Mouse (Mus musculus) heart, postnatal 36 days (tissue): ENCODE data around the gene Krtap28-10. TPM values are rescaled to one million over a fixed set of nuclear protein-coding genes. Genes with fewer than 3 reads are reported as not detected.
"Not testable (repeated sequence)": the region's sequence is repeated elsewhere in the genome, so short reads cannot be mapped to it uniquely, and the experiment has no call there.

Experiments used
- DNase-seq, 2 experiments: peaks; one replicate each; pipeline ENCODE4 v3.0.0; 2021 to 2022
- intact Hi-C: fragments of 180-260 bp; cut with DNase I; formaldehyde crosslinking; loops from one replicate; pipeline ENCODE4 v1.15.1; 2025
- total RNA-seq, 2 experiments: library from RNA; stranded (reverse); gene quantifications; 2 replicates each; pipeline ENCODE4 v1.2.3; 2021

The Krtap28-10 gene
- total RNA-seq, 2 experiments from 2014 or later: not detected

DNA sequence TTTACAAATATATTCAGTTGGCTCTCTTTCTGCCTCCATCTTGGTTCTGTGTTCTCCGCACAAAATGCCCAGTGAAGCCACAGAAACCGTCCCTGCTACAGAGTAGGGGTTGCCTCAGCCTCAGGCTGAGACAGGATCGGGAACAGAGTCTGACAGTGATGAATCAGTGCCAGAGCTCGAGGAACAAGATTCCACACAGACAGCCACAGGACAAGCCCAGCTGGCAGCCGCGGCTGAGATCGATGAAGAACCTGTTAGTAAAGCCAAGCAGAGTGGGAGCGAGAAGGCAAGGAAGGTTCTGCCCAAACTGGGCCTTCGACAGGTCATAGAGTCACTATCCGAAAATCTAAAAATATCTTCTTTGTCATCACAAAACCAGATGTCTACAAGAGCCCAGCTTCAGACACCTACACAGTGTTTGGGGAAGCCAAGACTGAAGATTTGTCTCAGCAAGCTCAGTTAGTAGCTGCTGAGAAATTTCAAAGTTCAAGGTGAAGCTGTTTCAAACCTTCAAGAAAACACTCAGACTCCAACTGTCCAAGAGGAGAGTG, 26.9 kb downstream of the Krtap28-10 start:
- intact Hi-C loops: no loop called here

DNA sequence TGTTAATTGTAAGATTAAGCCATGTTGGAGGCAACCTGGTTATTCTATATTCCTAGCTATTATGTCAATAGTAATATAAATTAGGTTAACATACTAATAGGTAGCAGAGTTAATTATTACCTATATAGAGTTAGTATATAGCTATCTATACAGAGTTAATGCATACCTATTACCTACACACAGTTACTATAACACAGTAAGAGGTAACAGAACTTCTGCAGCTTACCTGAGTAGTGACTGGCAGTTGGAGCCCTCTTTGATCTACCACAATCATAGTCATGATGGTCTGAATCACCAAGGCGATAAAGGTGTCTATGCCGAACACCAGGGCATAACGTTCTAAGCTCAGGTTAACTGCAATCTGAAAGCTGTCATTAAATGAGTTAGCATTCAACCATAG, 27.8 kb downstream of the Krtap28-10 start:
- DNase-seq: no peak
- intact Hi-C loops: no loop called here

More for the DNA sequence above, 26.9 kb downstream of the Krtap28-10 start:
- no peak for DNase-seq

DNA sequence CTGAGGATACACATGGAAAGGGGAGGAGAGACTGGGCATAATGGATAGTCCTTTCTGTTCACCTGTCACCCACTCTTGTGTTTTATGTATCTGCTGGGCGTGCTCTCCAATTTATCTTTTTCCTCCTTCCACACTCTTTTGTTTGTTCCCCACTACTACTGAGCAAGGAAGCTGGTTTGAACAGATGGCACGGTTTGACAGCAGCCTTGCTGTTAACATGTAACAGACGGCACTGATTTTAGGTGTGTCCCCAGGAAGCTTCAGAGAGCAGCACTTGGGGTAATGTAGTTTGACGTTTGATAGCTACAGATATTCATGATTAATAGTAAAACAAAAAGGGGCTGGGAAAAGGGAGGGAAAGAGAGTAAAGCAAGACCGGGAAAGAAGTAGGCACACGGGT, 34.8 kb downstream of the Krtap28-10 start:
- DNase-seq: no peak
- intact Hi-C loops: no loop called here

DNA sequence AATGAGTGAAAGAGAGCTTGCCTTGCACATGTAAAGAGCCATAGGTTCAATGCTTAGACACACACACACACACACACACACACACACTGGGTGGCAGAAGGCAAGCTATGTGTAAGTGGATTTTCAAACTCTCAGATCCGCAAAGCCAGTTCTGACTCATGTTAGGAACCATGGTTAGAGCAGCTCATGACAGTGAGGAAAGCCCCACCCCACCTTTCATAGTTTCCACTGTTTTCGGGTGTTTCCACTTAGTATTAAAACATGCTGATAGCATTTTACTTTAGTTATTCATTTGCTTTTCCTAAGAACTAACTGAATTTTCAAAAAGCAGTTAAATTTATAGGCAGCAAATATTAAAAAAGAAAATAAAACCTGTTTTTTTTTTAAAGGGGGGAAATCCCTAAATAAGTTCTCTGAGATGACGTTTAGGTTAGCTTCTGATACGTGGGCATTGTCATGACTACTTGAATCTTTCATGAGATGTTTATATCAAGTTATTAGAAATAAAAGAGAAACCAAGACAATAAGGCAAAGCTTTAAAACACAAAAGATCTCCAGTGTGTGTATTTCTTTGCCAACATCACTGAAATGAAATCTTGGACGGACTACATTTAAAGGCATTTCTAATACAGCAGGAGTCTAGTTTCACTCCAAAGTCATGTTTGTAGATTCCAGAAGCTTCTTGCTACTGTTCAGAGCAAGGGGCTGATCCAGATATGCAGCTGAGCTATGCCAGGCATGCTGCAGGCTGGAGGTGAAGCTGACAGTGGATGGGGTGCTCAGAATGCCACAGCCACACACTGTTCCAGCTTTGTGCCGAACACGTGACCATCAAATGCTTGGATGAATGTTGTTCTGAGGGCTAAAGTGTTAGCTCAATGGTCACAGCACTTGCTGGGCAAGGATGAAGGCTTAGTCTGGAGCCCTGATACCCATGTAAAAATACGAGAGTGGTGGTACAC, 35.8 kb downstream of the Krtap28-10 start:
- intact Hi-C loops: no loop called here
- DNase-seq: no peak

DNA sequence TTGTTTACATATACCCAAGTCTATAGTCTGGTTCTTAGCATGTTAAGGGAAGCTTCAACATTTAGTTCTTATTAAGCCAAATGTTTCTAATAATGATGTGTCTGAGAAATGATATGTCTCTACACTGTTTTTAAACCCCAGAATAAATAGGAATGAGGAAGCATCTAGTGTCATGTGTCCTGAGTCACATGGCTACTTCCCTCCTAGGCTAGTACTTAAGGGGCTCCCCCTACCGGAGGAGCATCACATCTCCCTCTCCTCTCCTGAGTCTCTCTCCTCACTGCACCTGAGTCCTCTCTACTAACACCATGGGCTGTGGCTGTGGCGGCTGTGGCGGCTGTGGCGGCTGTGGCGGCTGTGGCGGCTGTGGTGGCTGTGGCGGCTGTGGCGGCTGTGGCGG, 42.0 kb downstream of the Krtap28-10 start, which contains the start of gene Gm47959:
TSS of gene Gm47959 (plus strand) at position 243 of the 400 bp plus-strand sequence.
- intact Hi-C loops, DNase-seq: not testable (repeated sequence)

DNA sequence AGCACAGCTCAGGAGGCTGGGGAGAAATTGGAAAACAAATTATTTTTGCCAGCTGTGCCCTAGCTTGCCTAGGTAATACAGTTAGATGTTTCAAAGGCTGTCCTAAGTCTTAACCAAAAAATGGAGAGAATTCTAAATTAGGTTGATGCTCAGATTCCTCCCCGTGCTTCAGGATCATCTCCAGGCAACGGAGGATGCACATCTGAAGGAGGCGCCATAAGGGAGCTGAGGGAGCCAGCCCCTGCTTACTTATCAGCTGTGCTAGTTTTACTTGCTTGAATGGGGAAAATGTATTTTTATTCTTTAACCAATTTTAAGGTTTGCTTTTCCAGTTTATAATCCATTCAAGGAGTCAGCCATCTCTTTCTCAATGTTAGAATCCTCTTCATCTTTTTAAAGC, 48.3 kb downstream of the Krtap28-10 start:
- intact Hi-C loops: no loop called here
- DNase-seq: no peak

DNA sequence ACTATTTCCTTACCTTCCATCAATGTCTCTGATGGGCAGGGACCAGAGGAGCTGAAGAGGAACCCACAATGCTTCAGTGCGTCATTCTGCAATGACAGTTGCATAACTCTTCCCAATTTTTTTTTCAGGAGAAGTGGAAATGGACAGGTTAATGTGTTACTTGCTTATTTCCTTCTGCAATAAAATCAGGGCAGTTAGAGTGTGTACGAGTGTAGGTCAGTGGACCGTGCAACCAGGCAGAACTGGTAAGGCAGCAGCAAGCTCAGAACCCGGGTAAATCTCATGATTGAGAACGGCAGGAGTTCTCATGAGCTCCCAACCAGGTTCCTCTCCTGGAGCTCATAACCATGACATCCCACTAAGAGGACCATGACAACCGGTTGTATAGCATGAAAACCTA, 50.2 kb downstream of the Krtap28-10 start:
- DNase-seq: no peak
- intact Hi-C loops: no loop called here

DNA sequence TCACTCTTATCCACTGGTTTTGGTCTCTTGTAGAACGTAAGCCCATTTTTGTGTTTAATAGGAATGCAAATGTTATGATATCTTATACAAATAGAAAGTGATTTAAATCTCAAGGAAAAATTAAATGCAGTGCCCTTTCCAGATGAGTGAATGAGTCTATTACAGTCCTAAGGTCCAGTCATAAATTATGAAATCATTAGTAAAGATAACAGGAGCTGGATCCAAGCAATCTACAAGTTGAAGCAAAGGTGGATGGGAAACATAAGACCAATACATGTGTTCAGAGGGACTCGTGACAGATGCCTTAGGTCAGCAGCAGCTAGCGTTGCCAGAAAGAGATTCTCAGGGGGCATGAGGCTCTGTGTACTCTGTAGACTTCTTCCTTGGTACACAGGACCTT, 50.7 kb downstream of the Krtap28-10 start:
- DNase-seq: no peak
- intact Hi-C loops: no loop called here

Other genes with a start within 250 kb of the Krtap28-10 start
- 10 to 100 TPM; 29.7 to 29.8 TPM for gene Agfg1, start 203.0 kb downstream of the Krtap28-10 start, total RNA-seq
- under 1 TPM in 1 of 2 experiments, not detected in 1; 0.35 TPM for gene A030005L19Rik, start 129.2 kb downstream of the Krtap28-10 start, total RNA-seq
- gene A030014E15Rik, start 117.6 kb downstream of the Krtap28-10 start, total RNA-seq: not detected
- gene Gm6217, start 111.1 kb downstream of the Krtap28-10 start, total RNA-seq: not detected
- gene A030003K21Rik, start 99.1 kb downstream of the Krtap28-10 start, total RNA-seq: not detected
- gene Gm7544, start 86.5 kb downstream of the Krtap28-10 start, total RNA-seq: not detected
- gene Gm47955, start 82.2 kb downstream of the Krtap28-10 start, total RNA-seq: not detected
- not detected for gene Gm47959, start 41.9 kb downstream of the Krtap28-10 start, total RNA-seq
- gene Slc19a3, start 4.0 kb downstream of the Krtap28-10 start, total RNA-seq: under 1 TPM; 0.43 to 0.67 TPM
- not detected for gene Gm47969, start 2.5 kb upstream of the Krtap28-10 start, total RNA-seq
- gene A030005K14Rik, start 16.9 kb upstream of the Krtap28-10 start, total RNA-seq: not detected
- gene Krtap28-13, start 18.4 kb upstream of the Krtap28-10 start, total RNA-seq: not detected
- not detected for gene Ccl20, start 74.3 kb upstream of the Krtap28-10 start, total RNA-seq
- gene Daw1, start 117.3 kb upstream of the Krtap28-10 start, total RNA-seq: not detected